Mouse (Mus musculus): ENCODE results near the gene Lyrm9. TPM values are rescaled to one million over a fixed set of nuclear protein-coding genes. Genes with fewer than 3 reads are reported as not detected.

Gene Lyrm9
- total and polyA plus RNA-seq, 2 experiments from 2014 or later = 24.4 to 41.5 TPM

DNA sequence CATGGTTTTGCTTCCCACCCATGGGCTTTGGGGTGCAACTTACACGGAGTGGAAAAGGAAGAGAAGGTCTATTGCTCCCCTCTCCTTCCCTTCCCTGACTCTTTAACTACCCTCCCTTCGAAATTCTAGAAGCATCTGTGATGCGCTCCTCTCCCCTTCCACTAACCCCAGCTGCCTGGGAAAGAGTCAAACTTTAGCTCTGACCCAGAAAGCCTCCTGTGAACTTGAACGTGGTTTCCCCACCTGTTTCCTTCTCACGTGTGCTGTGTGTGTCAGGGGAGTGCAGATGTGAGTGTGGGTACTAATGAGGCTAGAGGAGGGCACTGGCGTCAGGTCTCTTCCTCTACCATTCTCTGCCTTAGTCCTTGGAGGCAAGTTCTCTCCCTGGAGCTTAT is 25.5 kb downstream of the Lyrm9 start:
- H3K9me3 ChIP-seq (ENCODE audit: low read length) = no peaks in the 10 kb centered on the region
- ATAC-seq (no peak), DNase-seq (no peak)
- H3K27me3 ChIP-seq (ENCODE audit: insufficient read depth, low read length) = no peaks in the 10 kb centered on the region
- WGBS = 63% methylated on average over 6 of the region's 6 CpGs
- H3K36me3 ChIP-seq (ENCODE audit: insufficient read depth) = no peaks in the 10 kb centered on the region
- no peaks in the 10 kb centered on the region for H3K4me1 ChIP-seq (ENCODE audit: insufficient read depth)
- TF ChIP-seq CTCF (IDR thresholded peaks at IDR 0.05; ENCODE audit: low read depth) = no peak
- no peak overlapping the region for H3K4me2 ChIP-seq (ENCODE audit: low read depth)
- H3K9ac ChIP-seq = no peak overlapping the region
- H3K27ac ChIP-seq (ENCODE audit: low read depth, low read length) = no peak overlapping the region
- H3K4me3 ChIP-seq (ENCODE audit: low read depth, low read length) = no peak overlapping the region

DNA sequence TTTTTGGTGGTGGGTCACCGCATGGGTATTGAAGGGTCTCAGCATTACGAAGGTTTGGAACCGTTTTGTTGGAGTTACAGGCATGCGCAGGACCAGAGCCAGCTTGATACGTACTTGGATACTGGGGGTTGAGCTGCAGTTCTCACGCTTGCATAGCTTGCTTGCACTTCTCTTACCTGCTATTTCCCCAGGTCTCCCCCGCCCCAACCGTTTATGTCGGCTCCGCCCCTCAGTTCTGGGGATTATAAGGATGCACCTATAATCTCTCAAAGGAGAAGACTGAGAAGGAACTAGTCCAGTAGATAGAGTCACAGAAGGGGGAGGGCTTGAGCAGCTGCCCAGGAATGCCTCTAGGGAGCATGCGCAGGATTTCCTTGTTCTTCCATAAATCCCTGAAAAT is 26.1 kb downstream of the Lyrm9 start:
- no peak for TF ChIP-seq CTCF (IDR thresholded peaks at IDR 0.05; ENCODE audit: low read depth)

GRCm38 (mm10) chr11:78856310-78856709 is 29.9 kb downstream of the Lyrm9 start:
- peak; percentile 95 for TF ChIP-seq CTCF (IDR thresholded peaks at IDR 0.05; ENCODE audit: low read depth)
- Histone ChIP-seq H3K27ac (ENCODE audit: low read depth, low read length) (no peak overlapping the region), H3K9ac (no peak overlapping the region), H3K9me3 (ENCODE audit: low read length) (no peaks in the 10 kb centered on the region), H3K36me3 (ENCODE audit: insufficient read depth) (no peaks in the 10 kb centered on the region), H3K4me2 (ENCODE audit: low read depth) (no peak overlapping the region), H3K27me3 (ENCODE audit: insufficient read depth, low read length) (no peaks in the 10 kb centered on the region), H3K4me1 (ENCODE audit: insufficient read depth) (no peaks in the 10 kb centered on the region), H3K4me3 (ENCODE audit: low read depth, low read length) (no peak overlapping the region)
- 9% methylated on average over 7 of the region's 7 CpGs for WGBS
- DNase-seq = peak; percentile 87
- ATAC-seq = peak; percentile 47; the same call in 1 of the 2 replicates

More for the DNA sequence above, 26.1 kb downstream of the Lyrm9 start:
- no peak for DNase-seq
- Histone ChIP-seq H3K36me3 (ENCODE audit: insufficient read depth) (no peaks in the 10 kb centered on the region), H3K4me3 (ENCODE audit: low read depth, low read length) (no peak overlapping the region), H3K27ac (ENCODE audit: low read depth, low read length) (no peak overlapping the region), H3K9me3 (ENCODE audit: low read length) (no peaks in the 10 kb centered on the region), H3K9ac (no peak overlapping the region), H3K27me3 (ENCODE audit: insufficient read depth, low read length) (no peaks in the 10 kb centered on the region), H3K4me1 (ENCODE audit: insufficient read depth) (no peaks in the 10 kb centered on the region), H3K4me2 (ENCODE audit: low read depth) (no peak overlapping the region)
- 90% methylated on average over 11 of the region's 11 CpGs for WGBS
- ATAC-seq = no peak

- no peak for DNase-seq
Observed at GRCm38 (mm10) chr11:78857611-78858010, 31.2 kb downstream of the Lyrm9 start.

GRCm38 (mm10) chr11:78863898-78864297 is 37.5 kb downstream of the Lyrm9 start:
- TF ChIP-seq CTCF (IDR thresholded peaks at IDR 0.05; ENCODE audit: low read depth) = no peak
- WGBS = 95% methylated on average over 4 of the region's 4 CpGs
- ATAC-seq = no peak

More at GRCm38 (mm10) chr11:78857611-78858010, 31.2 kb downstream of the Lyrm9 start:
- H3K9ac ChIP-seq = no peak overlapping the region
- H3K27ac ChIP-seq (ENCODE audit: low read depth, low read length) = no peak overlapping the region
- no peaks in the 10 kb centered on the region for H3K9me3 ChIP-seq (ENCODE audit: low read length)
- no peak overlapping the region for H3K4me3 ChIP-seq (ENCODE audit: low read depth, low read length)
- no peaks in the 10 kb centered on the region for H3K27me3 ChIP-seq (ENCODE audit: insufficient read depth, low read length)
- WGBS = 5% methylated on average over 3 of the region's 3 CpGs
- no peaks in the 10 kb centered on the region for H3K4me1 ChIP-seq (ENCODE audit: insufficient read depth)
- TF ChIP-seq CTCF (IDR thresholded peaks at IDR 0.05; ENCODE audit: low read depth) = no peak
- no peak for ATAC-seq
- no peak overlapping the region for H3K4me2 ChIP-seq (ENCODE audit: low read depth)
- H3K36me3 ChIP-seq (ENCODE audit: insufficient read depth) = no peaks in the 10 kb centered on the region

DNA sequence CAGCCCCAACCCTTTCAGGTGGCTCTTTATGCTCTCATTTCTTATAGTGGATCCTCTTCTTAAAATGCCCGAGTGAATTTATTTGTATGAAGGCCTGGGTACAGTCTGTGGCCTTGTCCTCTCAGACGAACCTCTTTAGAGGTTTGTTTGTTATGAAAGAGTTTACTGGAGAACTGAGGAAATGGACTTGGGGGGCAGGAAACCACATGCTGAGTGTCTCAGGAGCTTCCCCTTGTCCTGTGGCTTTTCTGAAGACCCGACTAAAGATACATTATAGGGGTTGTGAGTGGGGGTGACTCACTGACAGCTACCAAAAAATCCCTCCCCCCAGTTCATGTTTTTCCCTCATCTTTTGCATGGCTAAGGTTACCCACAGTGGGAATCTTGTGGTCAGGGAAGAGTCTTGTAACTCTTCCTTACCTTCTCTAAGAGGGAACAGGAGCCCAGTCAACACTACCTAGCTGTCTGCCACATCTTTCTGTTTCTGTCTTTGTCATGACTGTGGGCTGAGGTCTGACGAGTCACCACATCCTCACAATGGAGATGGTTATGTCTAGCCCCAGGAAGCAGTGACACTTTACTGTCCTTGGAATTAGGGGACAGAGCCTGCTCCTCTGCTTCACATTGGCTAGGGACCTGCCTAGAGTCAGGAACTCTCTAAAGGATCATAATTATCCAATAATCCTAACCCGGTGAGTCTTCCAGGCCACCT is 38.3 kb downstream of the Lyrm9 start:
- no peak overlapping the region for H3K27ac ChIP-seq (ENCODE audit: low read depth, low read length)
- TF ChIP-seq CTCF (IDR thresholded peaks at IDR 0.05; ENCODE audit: low read depth) = no peak
- DNase-seq = no peak
- H3K4me2 ChIP-seq (ENCODE audit: low read depth) = no peak overlapping the region
- 81% methylated on average over 5 of the region's 5 CpGs for WGBS
- H3K9me3 ChIP-seq (ENCODE audit: low read length) = no peaks in the 10 kb centered on the region
- H3K9ac ChIP-seq = no peak overlapping the region
- no peak for ATAC-seq
- no peaks in the 10 kb centered on the region for H3K27me3 ChIP-seq (ENCODE audit: insufficient read depth, low read length)
- no peaks in the 10 kb centered on the region for H3K36me3 ChIP-seq (ENCODE audit: insufficient read depth)
- H3K4me3 ChIP-seq (ENCODE audit: low read depth, low read length) = no peak overlapping the region
- H3K4me1 ChIP-seq (ENCODE audit: insufficient read depth) = no peaks in the 10 kb centered on the region

More at GRCm38 (mm10) chr11:78863898-78864297, 37.5 kb downstream of the Lyrm9 start:
- Histone ChIP-seq H3K9me3 (ENCODE audit: low read length) (no peaks in the 10 kb centered on the region), H3K36me3 (ENCODE audit: insufficient read depth) (no peaks in the 10 kb centered on the region), H3K4me2 (ENCODE audit: low read depth) (no peak overlapping the region), H3K4me3 (ENCODE audit: low read depth, low read length) (no peak overlapping the region), H3K4me1 (ENCODE audit: insufficient read depth) (no peaks in the 10 kb centered on the region), H3K27me3 (ENCODE audit: insufficient read depth, low read length) (no peaks in the 10 kb centered on the region), H3K27ac (ENCODE audit: low read depth, low read length) (no peak overlapping the region), H3K9ac (no peak overlapping the region)
- DNase-seq = no peak

- Histone ChIP-seq H3K4me2 (ENCODE audit: low read depth) (no peak overlapping the region), H3K27me3 (ENCODE audit: insufficient read depth, low read length) (no peaks in the 10 kb centered on the region), H3K4me3 (ENCODE audit: low read depth, low read length) (no peak overlapping the region), H3K36me3 (ENCODE audit: insufficient read depth) (no peaks in the 10 kb centered on the region), H3K27ac (ENCODE audit: low read depth, low read length) (no peak overlapping the region), H3K4me1 (ENCODE audit: insufficient read depth) (no peaks in the 10 kb centered on the region), H3K9me3 (ENCODE audit: low read length) (no peaks in the 10 kb centered on the region), H3K9ac (no peak overlapping the region)
- no peak for DNase-seq
- TF ChIP-seq CTCF (IDR thresholded peaks at IDR 0.05; ENCODE audit: low read depth) = no peak
- 88% methylated on average over 2 of the region's 2 CpGs for WGBS
- ATAC-seq = no peak
Observed at GRCm38 (mm10) chr11:78865314-78865713, 38.9 kb downstream of the Lyrm9 start.

Data from forebrain, postnatal 0 days (tissue).